Mouse (Mus musculus): ENCODE data around the gene Cd109. TPM values are rescaled to one million over a fixed set of nuclear protein-coding genes. Genes with fewer than 3 reads are reported as not detected.

Gene Cd109
- total RNA-seq, 2 experiments from 2014 or later, result 0.49 to 0.79 TPM

Other genes with a start within 250 kb of the Cd109 start
- gene Dppa5a, start 247.4 kb upstream of the Cd109 start, total RNA-seq (2021), result not detected
- gene Ooep, start 236.8 kb upstream of the Cd109 start, total RNA-seq (2021), result not detected
- not detected for gene Ddx43, start 219.8 kb upstream of the Cd109 start, total RNA-seq (2021)
- gene Cgas, start 172.3 kb upstream of the Cd109 start, total RNA-seq (2021), result under 1 TPM; 0.39 to 0.86 TPM
- gene Mto1, start 167.3 kb upstream of the Cd109 start, total RNA-seq (2021), result 10 to 100 TPM; 23.9 to 25.2 TPM
- gene Gm17324, start 166.8 kb upstream of the Cd109 start, total RNA-seq (2021), result 1 to 10 TPM in 1 of 2 experiments, not detected in 1; 1.5 TPM
- 1,000 to 10,000 TPM; 2,126 to 2,321 TPM for gene Eef1a1, start 126.4 kb upstream of the Cd109 start, total RNA-seq (2021)
- gene Slc17a5, start 27.5 kb upstream of the Cd109 start, total RNA-seq (2021), result 10 to 100 TPM; 19.3 to 19.7 TPM